Mouse (Mus musculus) ES-E14 (cell line): ENCODE measurements around the gene Trp53rka. TPM values are rescaled to one million over a fixed set of nuclear protein-coding genes. Genes with fewer than 3 reads are reported as not detected.

Experiments
- DNase-seq: peaks from one replicate; pipeline ENCODE4 v3.0.0-alpha.2; 2013; ENCODE audit warnings: low read depth, low spot score
- H3K27ac ChIP-seq: 2 replicates; pipeline ENCODE4 v1.5.1; 2012; ENCODE audit warnings: low read depth, mild to moderate bottlenecking, low read length, moderate library complexity, mixed read lengths; ENCODE audit not compliant: poor library complexity, insufficient read depth, severe bottlenecking
- H3K36me3 ChIP-seq: 2 replicates; pipeline ENCODE4 v1.6.1; 2012; ENCODE audit warnings: mild to moderate bottlenecking, low read length, moderate library complexity, mixed read lengths; ENCODE audit not compliant: control insufficient read depth, poor library complexity, insufficient read depth, severe bottlenecking
- H3K4me1 ChIP-seq, 2 experiments: fragments of 150-350 bp in 1 of 2; sonication (generic) in 1 of 2; 2 replicates each; pipeline ENCODE4 v1.6.1; 2012; ENCODE audit warnings: low read length in 2 of 2, mild to moderate bottlenecking in 1 of 2, mixed read lengths in 1 of 2; ENCODE audit not compliant: control insufficient read depth in 2 of 2, insufficient read depth in 2 of 2, poor library complexity in 1 of 2
- H3K4me3 ChIP-seq, 2 experiments: fragments of 150-350 bp in 1 of 2; sonication (generic) in 1 of 2; 2 replicates each; pipeline ENCODE4 v1.5.1; 2012; ENCODE audit warnings: low read length in 2 of 2, low read depth in 1 of 2, mild to moderate bottlenecking in 1 of 2, mixed read lengths in 1 of 2; ENCODE audit not compliant: insufficient read depth in 1 of 2, poor library complexity in 1 of 2, severe bottlenecking in 1 of 2
- H3K9ac ChIP-seq: 2 replicates; pipeline ENCODE4 v1.6.1; 2012; ENCODE audit warnings: low read depth, mild to moderate bottlenecking, low read length, mixed read lengths; ENCODE audit not compliant: poor library complexity, insufficient read depth, severe bottlenecking
- H3K9me3 ChIP-seq: fragments of 150-350 bp; sonication (generic); 2 replicates; pipeline ENCODE4 v1.6.1; 2012; ENCODE audit warnings: low read depth, mild to moderate bottlenecking, low read length; ENCODE audit not compliant: control insufficient read depth, insufficient read depth
- CHD2 ChIP-seq: IDR thresholded peaks from 2 replicates; pipeline ENCODE4 v1.6.1; 2014; ENCODE audit warnings: mild to moderate bottlenecking, low read depth, low read length, inconsistent platforms
- HCFC1 ChIP-seq: IDR thresholded peaks from 2 replicates; pipeline ENCODE4 v1.6.1; 2012; ENCODE audit warnings: low read length, inconsistent platforms, borderline replicate concordance; ENCODE audit not compliant: insufficient read depth
- MAFK ChIP-seq: IDR thresholded peaks from 2 replicates; pipeline ENCODE4 v1.6.1; 2014; ENCODE audit warnings: mild to moderate bottlenecking, low read depth, low read length, inconsistent platforms; ENCODE audit not compliant: insufficient read depth
- ZC3H11A ChIP-seq: IDR thresholded peaks from 2 replicates; pipeline ENCODE4 v1.6.1; 2012; ENCODE audit warnings: low read depth, mild to moderate bottlenecking, inconsistent platforms, low read length, borderline replicate concordance
- ZNF384 ChIP-seq: IDR thresholded peaks from 2 replicates; pipeline ENCODE4 v1.6.1; 2012; ENCODE audit warnings: low read depth, low read length, inconsistent platforms
- in situ Hi-C, 2 experiments: fragments of 600-800 bp; cut with MboI; formaldehyde crosslinking; loops; one replicate each; pipeline ENCODE4 v1.15.1; 2025; ENCODE audit warnings: low sequenced_read_pairs in 2 of 2, inconsistent platforms in 1 of 2; ENCODE audit not compliant: unreplicated experiment in 2 of 2
- total RNA-seq: library from RNA; depleted of rRNA; stranded (reverse); fragments of 300-350 nt; gene quantifications from 2 replicates; pipeline ENCODE4 v1.2.3, GENCODE M21; 2012; rRNA removed

Trp53rka gene
- total RNA-seq, 1 experiment, result 22.0 TPM

DNA sequence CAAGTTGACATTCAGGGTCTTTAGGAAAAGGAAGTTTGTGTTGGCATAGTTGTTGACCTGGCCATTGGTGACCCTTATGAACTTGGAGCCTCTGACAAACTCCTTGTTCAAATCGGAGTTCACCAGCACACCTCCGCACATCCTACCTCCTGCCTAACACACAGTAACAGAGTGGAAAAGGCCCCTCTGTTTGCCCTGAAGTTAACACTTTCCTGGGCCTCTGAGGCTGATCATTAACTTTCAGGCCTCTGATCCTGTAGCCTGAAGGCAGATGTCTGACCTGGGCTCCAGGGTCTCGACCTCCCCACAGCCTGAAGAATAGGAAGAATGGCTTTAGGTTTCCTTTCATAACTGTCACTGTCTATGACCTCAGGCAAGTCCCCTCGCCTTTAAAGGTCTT is 51.5 kb downstream of the Trp53rka start:
- Histone ChIP-seq H3K9me3 (no peaks in the 10 kb centered on the region), H3K4me1 (no peaks in the 10 kb centered on the region), H3K36me3 (no peaks in the 10 kb centered on the region), H3K4me3 (no peak overlapping the region), H3K9ac (no peak overlapping the region), H3K27ac (no peak overlapping the region)
- in situ Hi-C loops, result no loop called here
- TF ChIP-seq HCFC1, result no peak
- TF ChIP-seq MAFK, result no peak
- no peak for TF ChIP-seq ZC3H11A
- TF ChIP-seq ZNF384, result no peak
- no peak for TF ChIP-seq CHD2
- no peak for DNase-seq

Other genes starting within 250 kb of the Trp53rka start
- gene Slc35c2, start 205.5 kb downstream of the Trp53rka start, total RNA-seq, result 36.4 and 48.2 TPM in 2 replicates
- gene Elmo2, start 166.8 kb downstream of the Trp53rka start, total RNA-seq, result 21.1 and 21.7 TPM in 2 replicates
- gene Zfp663, start 124.6 kb downstream of the Trp53rka start, total RNA-seq, result 0.37 TPM in 1 of 2 replicates, not detected in the other
- gene Zfp334, start 105.1 kb downstream of the Trp53rka start, total RNA-seq, result 4.5 and 6.5 TPM in 2 replicates
- 0.13 and 0.58 TPM in 2 replicates for gene Ocstamp, start 92.9 kb downstream of the Trp53rka start, total RNA-seq
- 0.11 and 0.22 TPM in 2 replicates for gene Slc13a3, start 20.1 kb downstream of the Trp53rka start, total RNA-seq
- 0.16 and 0.27 TPM in 2 replicates for gene Slc2a10, start 10.5 kb upstream of the Trp53rka start, total RNA-seq
- gene Eya2, start 101.7 kb upstream of the Trp53rka start, total RNA-seq, result 0.21 and 0.40 TPM in 2 replicates